Mouse (Mus musculus) G1E (cell line): ENCODE measurements around the gene Zfp790.

Source experiments
- GATA1 ChIP-seq: IDR thresholded peaks from 2 replicates; pipeline ENCODE4 v1.6.1; 2012; ENCODE audit warnings: borderline replicate concordance, low read length, inconsistent platforms, mixed read lengths
- POLR2AphosphoS5 ChIP-seq: IDR thresholded peaks from 2 replicates; pipeline ENCODE4 v1.6.1; 2012; ENCODE audit warnings: low read depth, low read length, inconsistent platforms; ENCODE audit not compliant: insufficient replicate concordance
- TAL1 ChIP-seq: conservative IDR thresholded peaks from 2 replicates; pipeline ENCODE4 v1.6.1; 2012; ENCODE audit warnings: low read depth, low read length, inconsistent platforms, mixed read lengths

DNA sequence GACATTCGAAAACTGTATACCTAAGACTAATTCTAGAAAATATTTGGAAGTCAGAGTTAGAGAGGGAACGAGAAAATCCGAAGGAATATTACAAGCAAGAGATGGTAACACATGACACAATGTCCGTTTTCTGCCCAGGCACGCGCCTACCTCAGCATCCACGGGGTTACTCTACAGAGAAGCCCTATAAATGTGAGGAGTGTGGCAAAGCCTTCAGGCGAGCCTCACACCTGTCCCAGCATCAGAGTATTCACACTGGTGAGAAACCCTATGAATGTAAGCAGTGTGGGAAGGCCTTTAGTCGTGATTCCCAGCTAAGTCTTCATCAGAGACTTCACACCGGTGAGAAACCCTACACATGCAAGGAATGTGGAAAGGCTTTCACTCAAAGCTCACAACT lies 58.3 kb downstream of the Zfp790 start:
- no peak for TF ChIP-seq POLR2AphosphoS5
- TF ChIP-seq GATA1 = no peak
- TF ChIP-seq TAL1 = no peak
